Mouse (Mus musculus): ENCODE results near the gene Fam155a. TPM values are rescaled to one million over a fixed set of nuclear protein-coding genes. Genes with fewer than 3 reads are reported as not detected.

Gene Fam155a
- polyA plus RNA-seq, 1 experiment from 2014 or later: 1.2 TPM

DNA sequence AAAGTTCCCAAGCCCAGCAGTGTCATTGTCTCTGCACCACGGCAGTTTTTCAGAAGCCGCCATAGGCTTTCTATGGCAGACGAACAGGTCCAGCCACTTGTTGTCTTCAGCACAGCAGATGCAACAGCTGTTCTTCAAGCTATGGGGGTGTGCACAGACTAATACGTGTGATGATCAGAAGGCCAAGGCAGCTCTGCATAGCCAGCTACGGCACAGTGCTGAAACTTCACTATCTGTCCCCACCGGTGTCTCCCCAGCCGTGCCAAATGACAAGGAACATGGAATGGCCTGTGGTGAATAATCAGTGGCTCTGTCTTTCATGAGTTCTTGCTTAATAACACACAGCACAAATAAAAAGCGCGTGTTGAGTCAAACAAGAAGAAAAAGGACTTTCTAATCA, 428.4 kb downstream of the Fam155a start:
- Histone ChIP-seq H3K4me3 (replicated peaks) (no peak overlapping the region), H3K9me3 (replicated peaks) (no peaks in the 10 kb centered on the region), H3K27ac (replicated peaks) (no peak overlapping the region), H3K4me1 (no peaks in the 10 kb centered on the region), H3K9ac (no peak overlapping the region), H3K4me2 (replicated peaks) (no peak overlapping the region), H3K27me3 (no peaks in the 10 kb centered on the region), H3K36me3 (no peaks in the 10 kb centered on the region)
- ATAC-seq (ENCODE audit: insufficient number of reproducible peaks, low FRiP score, low TSS enrichment, low read depth): no peak
- 77% methylated on average over 9 of the region's 9 CpGs for WGBS

DNA sequence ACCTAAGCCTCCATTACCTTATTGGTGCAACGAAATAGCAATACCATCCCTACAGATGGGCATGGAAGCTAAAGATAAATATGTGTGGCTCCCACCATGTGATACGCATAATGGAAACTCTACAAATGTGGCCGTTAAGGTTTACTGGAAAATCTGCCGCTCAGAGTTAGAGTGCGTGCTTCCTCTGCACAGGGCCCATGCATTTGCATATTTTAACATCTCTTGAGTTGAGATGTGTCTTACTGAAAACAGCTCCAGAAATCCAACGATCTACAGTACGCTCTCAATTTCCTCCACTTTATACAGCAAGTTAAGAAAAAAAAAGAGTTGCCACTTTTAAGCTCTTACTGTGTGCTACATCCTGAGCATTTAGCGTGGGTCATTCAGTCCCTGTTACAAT, 433.1 kb downstream of the Fam155a start:
- WGBS: 88% methylated on average over 8 of the region's 8 CpGs
- Histone ChIP-seq H3K27ac (replicated peaks) (no peak overlapping the region), H3K9ac (no peak overlapping the region), H3K4me3 (replicated peaks) (no peak overlapping the region), H3K4me1 (no peaks in the 10 kb centered on the region), H3K9me3 (replicated peaks) (no peaks in the 10 kb centered on the region), H3K4me2 (replicated peaks) (no peak overlapping the region), H3K27me3 (no peaks in the 10 kb centered on the region), H3K36me3 (no peaks in the 10 kb centered on the region)
- no peak for ATAC-seq (ENCODE audit: insufficient number of reproducible peaks, low FRiP score, low TSS enrichment, low read depth)

DNA sequence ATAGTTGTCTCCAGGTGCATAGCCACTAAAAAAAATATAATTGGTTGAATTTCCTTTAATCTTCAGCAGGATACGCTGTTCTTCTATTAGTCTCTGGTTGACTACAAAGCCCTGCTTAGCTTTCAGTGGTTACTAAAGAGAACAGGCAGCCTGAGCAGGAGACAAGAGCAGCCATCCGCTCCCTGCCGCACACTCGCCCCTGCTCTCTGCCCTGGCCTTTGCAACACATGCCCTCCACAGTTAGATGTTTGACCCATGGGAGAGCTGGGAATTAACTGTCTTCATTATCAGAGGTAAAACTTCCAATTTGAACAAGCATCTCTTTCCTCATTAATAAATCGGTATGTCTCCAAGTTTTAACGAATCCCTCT, 435.0 kb downstream of the Fam155a start:
- Histone ChIP-seq H3K36me3 (no peaks in the 10 kb centered on the region), H3K9me3 (replicated peaks) (no peaks in the 10 kb centered on the region), H3K27ac (replicated peaks) (no peak overlapping the region), H3K27me3 (no peaks in the 10 kb centered on the region), H3K4me3 (replicated peaks) (no peak overlapping the region), H3K4me2 (replicated peaks) (no peak overlapping the region), H3K4me1 (no peaks in the 10 kb centered on the region), H3K9ac (no peak overlapping the region)
- 45% methylated on average over 6 of the region's 6 CpGs for WGBS
- ATAC-seq (ENCODE audit: insufficient number of reproducible peaks, low FRiP score, low TSS enrichment, low read depth): no peak

DNA sequence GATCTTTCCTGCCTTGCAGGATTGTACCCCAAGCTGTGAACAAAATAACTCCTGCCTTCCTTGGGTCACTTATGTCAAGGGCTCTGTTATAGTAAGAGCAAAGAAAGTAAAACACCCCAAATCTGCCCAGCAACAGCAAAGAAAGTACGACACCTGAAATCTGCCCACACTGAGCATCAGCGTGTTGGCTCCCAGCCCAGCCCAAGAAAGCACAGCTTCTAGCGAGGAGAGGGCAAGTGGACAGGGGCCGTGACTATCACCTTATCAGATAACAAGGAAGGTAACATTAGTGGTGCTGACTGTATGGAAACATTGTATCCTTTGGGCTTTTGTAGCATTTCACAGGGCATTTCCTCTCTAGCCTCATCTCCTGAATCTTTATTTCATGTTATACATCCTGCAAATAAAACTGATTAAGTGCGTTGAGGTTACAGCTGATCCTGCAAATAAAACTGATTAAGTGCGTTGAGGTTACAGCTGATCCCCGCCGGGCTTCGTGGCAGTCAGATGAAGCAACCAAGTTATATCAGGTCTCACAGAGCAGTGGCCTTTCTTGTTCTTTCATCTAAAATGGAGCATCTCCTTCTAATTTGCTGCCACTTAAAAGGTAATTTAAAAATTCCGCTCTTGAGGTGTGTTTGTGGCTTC, 435.6 kb downstream of the Fam155a start:
- Histone ChIP-seq H3K27ac (replicated peaks) (no peak overlapping the region), H3K4me3 (replicated peaks) (no peak overlapping the region), H3K36me3 (no peaks in the 10 kb centered on the region), H3K4me1 (no peaks in the 10 kb centered on the region), H3K27me3 (no peaks in the 10 kb centered on the region), H3K9ac (no peak overlapping the region), H3K9me3 (replicated peaks) (no peaks in the 10 kb centered on the region), H3K4me2 (replicated peaks) (no peak overlapping the region)
- WGBS: 43% methylated on average over 10 of the region's 10 CpGs
- no peak for ATAC-seq (ENCODE audit: insufficient number of reproducible peaks, low FRiP score, low TSS enrichment, low read depth)

DNA sequence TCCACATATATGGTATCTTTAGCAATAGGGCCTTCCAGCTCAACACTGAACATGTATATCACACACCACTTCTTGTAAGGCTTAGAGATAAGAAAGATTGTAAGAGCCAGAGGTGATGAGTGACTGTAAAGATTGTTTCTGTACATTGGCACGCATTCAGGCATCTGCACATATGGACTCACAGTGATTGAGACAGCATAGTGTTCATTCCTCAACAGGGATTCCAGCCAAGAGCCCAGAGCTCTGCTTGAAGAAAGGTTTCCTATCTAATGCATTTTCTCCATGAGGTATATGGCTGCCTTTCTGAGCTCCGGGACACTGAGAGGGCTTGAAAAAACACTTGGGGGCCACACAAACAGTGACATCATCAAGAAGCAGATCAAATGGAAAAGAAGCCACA, 438.2 kb downstream of the Fam155a start:
- Histone ChIP-seq H3K36me3 (no peaks in the 10 kb centered on the region), H3K9ac (no peak overlapping the region), H3K27me3 (no peaks in the 10 kb centered on the region), H3K4me2 (replicated peaks) (no peak overlapping the region), H3K9me3 (replicated peaks) (no peaks in the 10 kb centered on the region), H3K4me3 (replicated peaks) (no peak overlapping the region), H3K27ac (replicated peaks) (no peak overlapping the region), H3K4me1 (no peaks in the 10 kb centered on the region)
- no peak for ATAC-seq (ENCODE audit: insufficient number of reproducible peaks, low FRiP score, low TSS enrichment, low read depth)
- 77% methylated on average over 2 of the region's 2 CpGs for WGBS

DNA sequence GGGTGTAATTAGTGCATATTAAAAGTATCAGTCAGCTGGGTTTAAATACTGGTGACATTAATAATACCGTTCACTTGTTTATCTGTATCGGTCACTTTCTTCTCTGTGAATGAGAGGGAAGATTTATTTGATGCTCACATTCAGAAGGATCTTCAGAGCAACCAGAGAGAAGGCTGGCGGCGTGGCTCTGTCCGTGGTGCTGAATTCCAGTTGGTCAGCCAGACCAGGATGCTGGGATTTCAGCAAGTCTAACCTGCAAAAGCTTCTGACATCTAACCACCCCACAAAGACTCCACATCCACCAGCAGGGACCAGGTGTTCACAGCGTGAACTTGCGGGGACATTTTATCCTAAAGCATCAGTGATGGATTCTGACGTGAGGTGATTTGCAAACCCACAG, 461.5 kb downstream of the Fam155a start:
- no peaks in the 10 kb centered on the region for H3K4me1 ChIP-seq
- H3K27me3 ChIP-seq: no peaks in the 10 kb centered on the region
- H3K36me3 ChIP-seq: no peaks in the 10 kb centered on the region
- H3K4me2 ChIP-seq (replicated peaks): no peak overlapping the region
- no peak overlapping the region for H3K27ac ChIP-seq (replicated peaks)
- 31% methylated on average over 8 of the region's 8 CpGs for WGBS
- no peak overlapping the region for H3K4me3 ChIP-seq (replicated peaks)
- H3K9ac ChIP-seq: no peak overlapping the region
- no peak for ATAC-seq (ENCODE audit: insufficient number of reproducible peaks, low FRiP score, low TSS enrichment, low read depth)
- no peaks in the 10 kb centered on the region for H3K9me3 ChIP-seq (replicated peaks)

DNA sequence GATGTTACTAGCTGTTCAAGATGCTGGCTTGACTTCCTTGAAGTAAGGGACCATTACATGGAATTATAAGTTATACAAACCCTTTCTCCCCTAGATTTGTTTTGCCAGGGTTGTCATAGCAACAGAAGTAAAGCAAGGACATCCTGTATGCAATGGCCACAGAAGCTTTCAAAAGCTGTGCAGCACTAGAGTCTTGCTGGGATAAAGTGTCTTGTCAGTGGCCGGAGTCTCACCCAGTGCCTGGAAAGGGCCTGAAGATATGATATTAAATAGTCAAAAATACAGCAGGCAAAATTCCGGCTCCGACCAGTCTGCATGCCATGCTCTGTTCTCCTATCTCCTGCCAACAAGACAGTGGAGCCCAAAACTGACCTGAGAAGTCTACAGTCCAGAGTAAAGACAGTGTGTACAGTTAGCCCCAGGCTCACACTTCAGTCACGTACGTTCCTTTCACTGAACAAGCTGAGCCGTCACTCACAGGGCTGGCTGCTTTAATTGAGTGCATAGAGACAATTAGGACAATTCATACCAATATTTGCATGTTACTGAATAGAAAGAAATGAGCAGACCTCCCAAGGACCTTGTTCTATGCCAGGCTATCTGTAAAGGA, 467.3 kb downstream of the Fam155a start:
- 61% methylated on average over 6 of the region's 6 CpGs for WGBS
- Histone ChIP-seq H3K4me1 (no peaks in the 10 kb centered on the region), H3K36me3 (no peaks in the 10 kb centered on the region), H3K9ac (no peak overlapping the region), H3K9me3 (replicated peaks) (no peaks in the 10 kb centered on the region), H3K4me2 (replicated peaks) (no peak overlapping the region), H3K27me3 (no peaks in the 10 kb centered on the region), H3K4me3 (replicated peaks) (no peak overlapping the region), H3K27ac (replicated peaks) (no peak overlapping the region)
- no peak for ATAC-seq (ENCODE audit: insufficient number of reproducible peaks, low FRiP score, low TSS enrichment, low read depth)

DNA sequence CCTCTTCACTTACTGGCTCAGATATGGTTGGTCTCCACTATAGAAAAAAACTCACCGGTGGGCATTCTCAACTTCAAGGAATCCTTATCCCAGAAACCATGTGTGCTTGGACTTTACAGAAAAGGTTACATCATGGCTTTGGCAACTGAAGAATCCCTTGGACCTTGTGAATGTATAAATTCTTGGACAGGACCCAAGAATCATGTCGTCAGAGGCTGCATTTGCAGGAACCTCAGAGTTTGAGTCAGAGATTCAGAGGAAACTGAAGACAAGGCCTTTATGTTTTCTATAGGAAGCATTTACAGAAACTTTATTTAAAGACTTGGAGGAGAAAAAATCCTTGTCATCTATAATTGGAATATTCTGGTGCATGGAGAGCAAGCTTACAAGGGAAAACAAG, 475.9 kb downstream of the Fam155a start:
- no peak overlapping the region for H3K4me3 ChIP-seq (replicated peaks)
- H3K9me3 ChIP-seq (replicated peaks): no peaks in the 10 kb centered on the region
- no peak for ATAC-seq (ENCODE audit: insufficient number of reproducible peaks, low FRiP score, low TSS enrichment, low read depth)
- H3K4me1 ChIP-seq: no peaks in the 10 kb centered on the region
- H3K4me2 ChIP-seq (replicated peaks): no peak overlapping the region
- H3K27ac ChIP-seq (replicated peaks): no peak overlapping the region
- H3K27me3 ChIP-seq: no peaks in the 10 kb centered on the region
- H3K36me3 ChIP-seq: no peaks in the 10 kb centered on the region
- no peak overlapping the region for H3K9ac ChIP-seq
- 65% methylated on average over 2 of the region's 2 CpGs for WGBS

DNA sequence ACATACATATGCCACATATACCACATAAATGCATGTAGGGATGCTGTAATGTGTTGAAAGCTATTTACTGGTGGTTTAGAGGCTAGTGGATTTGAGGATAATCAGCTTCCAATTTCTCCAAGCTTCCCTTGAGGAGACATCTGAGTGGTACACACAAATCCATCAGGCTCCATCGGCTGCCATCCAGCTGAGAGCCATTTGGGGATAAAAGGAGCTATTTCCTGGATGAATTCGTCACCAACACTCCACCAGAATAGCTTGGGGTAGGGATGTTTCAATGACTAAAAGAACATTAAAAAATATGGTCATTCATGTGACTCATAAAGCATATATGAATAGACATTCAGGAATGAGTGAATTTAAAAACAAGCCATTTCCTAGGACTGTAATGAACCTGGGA, 478.4 kb downstream of the Fam155a start:
- no peak for ATAC-seq (ENCODE audit: insufficient number of reproducible peaks, low FRiP score, low TSS enrichment, low read depth)
- 47% methylated on average over 2 of the region's 2 CpGs for WGBS
- no peak overlapping the region for H3K4me2 ChIP-seq (replicated peaks)
- H3K27me3 ChIP-seq: no peaks in the 10 kb centered on the region
- H3K4me1 ChIP-seq: no peaks in the 10 kb centered on the region
- no peak overlapping the region for H3K27ac ChIP-seq (replicated peaks)
- H3K9ac ChIP-seq: no peak overlapping the region
- H3K36me3 ChIP-seq: no peaks in the 10 kb centered on the region
- H3K4me3 ChIP-seq (replicated peaks): no peak overlapping the region
- H3K9me3 ChIP-seq (replicated peaks): no peaks in the 10 kb centered on the region

DNA sequence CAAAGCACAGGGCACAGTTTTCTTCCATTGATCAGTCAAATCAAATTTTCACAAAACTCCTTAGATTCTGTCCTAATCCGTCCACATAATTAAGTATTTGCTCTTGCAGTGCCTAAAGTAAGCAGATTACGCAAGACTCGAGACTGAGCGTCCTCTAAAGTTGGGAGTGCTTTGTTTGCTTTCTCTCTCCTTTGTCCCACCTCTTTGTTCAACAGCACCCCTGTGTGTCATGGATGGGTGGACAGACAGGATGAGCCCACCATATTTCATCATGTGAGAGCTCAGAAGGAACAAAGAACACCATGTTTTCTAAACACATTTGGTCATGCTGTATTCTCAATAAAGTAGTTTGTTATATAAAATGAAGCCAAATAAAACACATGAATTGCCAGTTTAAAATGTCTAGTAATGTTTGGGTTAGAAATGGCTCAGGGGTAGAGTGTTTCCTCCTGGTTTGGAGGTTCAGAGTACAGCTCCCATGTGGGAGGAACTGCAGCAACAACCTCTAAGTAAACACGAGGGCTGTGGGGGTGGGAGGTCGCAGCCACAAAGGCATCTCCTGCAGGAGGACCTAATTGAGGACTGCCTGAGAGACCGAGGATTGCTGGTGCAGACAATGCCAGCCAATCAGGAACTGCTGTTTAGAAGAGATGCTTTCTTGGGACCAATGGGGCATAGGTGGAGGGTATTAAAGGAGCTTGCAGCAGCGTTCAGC, 482.8 kb downstream of the Fam155a start:
- H3K27ac ChIP-seq (replicated peaks): no peak overlapping the region
- H3K4me2 ChIP-seq (replicated peaks): no peak overlapping the region
- no peaks in the 10 kb centered on the region for H3K9me3 ChIP-seq (replicated peaks)
- 51% methylated on average over 8 of the region's 8 CpGs for WGBS
- no peak overlapping the region for H3K9ac ChIP-seq
- H3K4me3 ChIP-seq (replicated peaks): no peak overlapping the region
- no peaks in the 10 kb centered on the region for H3K36me3 ChIP-seq
- no peaks in the 10 kb centered on the region for H3K27me3 ChIP-seq
- no peaks in the 10 kb centered on the region for H3K4me1 ChIP-seq
- no peak for ATAC-seq (ENCODE audit: insufficient number of reproducible peaks, low FRiP score, low TSS enrichment, low read depth)

DNA sequence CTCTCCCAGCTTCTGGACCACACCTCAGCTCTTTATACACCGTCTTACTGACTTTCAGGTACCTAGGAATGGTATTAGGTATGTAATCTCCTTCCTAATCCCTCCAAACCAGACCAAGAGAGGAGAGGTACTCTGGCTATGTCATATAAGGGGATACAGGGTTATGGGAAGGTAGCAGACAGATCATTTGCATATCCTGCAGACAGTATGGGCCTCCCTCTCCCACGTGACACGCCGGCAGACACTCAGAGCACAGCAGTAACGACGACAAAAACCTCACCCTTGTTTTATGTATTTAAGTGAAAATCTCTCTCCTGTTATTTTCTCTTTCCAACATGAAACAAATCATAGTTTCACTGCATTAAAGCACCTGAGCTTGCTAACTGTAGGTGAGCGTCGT, 496.8 kb downstream of the Fam155a start:
- H3K4me1 ChIP-seq: no peaks in the 10 kb centered on the region
- H3K9me3 ChIP-seq (replicated peaks): no peaks in the 10 kb centered on the region
- H3K36me3 ChIP-seq: no peaks in the 10 kb centered on the region
- H3K27ac ChIP-seq (replicated peaks): no peak overlapping the region
- no peaks in the 10 kb centered on the region for H3K27me3 ChIP-seq
- no peak for ATAC-seq (ENCODE audit: insufficient number of reproducible peaks, low FRiP score, low TSS enrichment, low read depth)
- H3K4me2 ChIP-seq (replicated peaks): no peak overlapping the region
- no peak overlapping the region for H3K4me3 ChIP-seq (replicated peaks)
- H3K9ac ChIP-seq: no peak overlapping the region
- 74% methylated on average over 8 of the region's 8 CpGs for WGBS

DNA sequence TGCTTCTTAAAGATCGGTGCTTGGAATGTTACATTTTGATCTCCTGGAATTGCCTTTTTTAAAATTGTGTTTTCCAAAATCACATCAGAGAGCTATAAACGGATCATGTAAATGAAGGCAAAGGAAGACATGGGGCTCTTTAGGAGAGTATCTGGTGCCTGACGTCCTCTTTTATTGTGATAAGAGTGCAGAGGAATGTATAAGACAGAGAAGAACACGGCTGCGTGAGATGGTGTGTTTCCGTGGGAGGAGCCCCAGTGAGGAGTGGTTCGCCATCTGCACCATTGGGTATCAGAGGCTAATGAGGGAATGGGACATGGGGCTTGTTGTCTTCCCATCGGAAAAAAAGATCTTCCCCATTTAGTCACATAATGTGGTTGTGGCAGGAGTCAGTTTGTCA, 506.6 kb downstream of the Fam155a start:
- H3K4me3 ChIP-seq (replicated peaks): no peak overlapping the region
- H3K27ac ChIP-seq (replicated peaks): no peak overlapping the region
- no peaks in the 10 kb centered on the region for H3K36me3 ChIP-seq
- no peak for ATAC-seq (ENCODE audit: insufficient number of reproducible peaks, low FRiP score, low TSS enrichment, low read depth)
- H3K27me3 ChIP-seq: no peaks in the 10 kb centered on the region
- 90% methylated on average over 8 of the region's 8 CpGs for WGBS
- H3K4me2 ChIP-seq (replicated peaks): no peak overlapping the region
- H3K9me3 ChIP-seq (replicated peaks): no peaks in the 10 kb centered on the region
- H3K9ac ChIP-seq: no peak overlapping the region
- no peaks in the 10 kb centered on the region for H3K4me1 ChIP-seq

Measured in embryonic facial prominence, embryonic 15.5 days (tissue).